Mouse (Mus musculus): ENCODE results near the gene Fbxo40. TPM values are rescaled to one million over a fixed set of nuclear protein-coding genes. Genes with fewer than 3 reads are reported as not detected.

Fbxo40 gene
- total and polyA plus RNA-seq, 3 experiments: 0.08 to 0.15 TPM; not detected in 1

DNA sequence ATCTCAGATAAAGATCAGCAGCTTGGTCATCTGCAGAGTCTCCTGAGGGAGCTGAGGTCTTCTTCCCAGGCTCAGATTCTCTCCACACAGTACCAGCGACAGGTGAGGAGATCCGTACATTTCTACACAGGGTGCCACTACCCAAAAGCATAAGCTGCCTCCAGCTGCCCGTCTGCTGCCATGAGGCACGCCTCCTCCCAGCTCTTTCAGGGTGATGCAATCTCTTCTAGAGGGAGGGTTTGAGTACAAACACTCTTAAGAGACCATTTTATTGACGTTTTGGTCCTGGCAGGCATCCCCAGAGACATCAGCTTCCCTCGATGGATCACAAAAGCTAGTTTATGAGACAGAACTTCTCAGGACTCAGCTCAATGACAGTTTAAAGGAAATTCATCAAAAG is 64.5 kb downstream of the Fbxo40 start:
- H3K9me3 ChIP-seq (replicated peaks; ENCODE audit: insufficient read depth, low read length): no peaks in the 10 kb centered on the region
- no peaks in the 10 kb centered on the region for H3K27me3 ChIP-seq (ENCODE audit: control insufficient read depth in 1 of 2, insufficient read depth in 2 of 2, low read length in 2 of 2)
- no peaks in the 10 kb centered on the region; a peak in 1 of 4 replicates for H3K36me3 ChIP-seq (ENCODE audit: control insufficient read depth in 1 of 2, insufficient read depth in 2 of 2, low read length in 2 of 2)
- H3K4me1 ChIP-seq (ENCODE audit: control insufficient read depth in 1 of 2, insufficient read depth in 2 of 2, low read length in 2 of 2): no peaks in the 10 kb centered on the region
- no peak overlapping the region for H3K27ac ChIP-seq (ENCODE audit: control insufficient read depth, low read depth, low read length)
- TF ChIP-seq NELFE (IDR thresholded peaks at IDR 0.05; ENCODE audit: low read depth, low read length): no peak
- TF ChIP-seq CTCF (IDR thresholded peaks at IDR 0.05 in 2 of 3, conservative IDR thresholded peaks at IDR 0.05 in 1 of 3; ENCODE audit: control insufficient read depth in 1 of 3, insufficient read depth in 1 of 3, low read depth in 2 of 3, low read length in 3 of 3, poor library complexity in 1 of 3, severe bottlenecking in 1 of 3): no peak
- TF ChIP-seq EP300 (IDR thresholded peaks at IDR 0.05; ENCODE audit: low read depth in 1 of 2, low read length in 2 of 2): no peak
- H3K4me3 ChIP-seq (ENCODE audit: control insufficient read depth in 1 of 2, insufficient read depth in 1 of 2, low read depth in 2 of 2, low read length in 2 of 2): no peak overlapping the region
- no peak overlapping the region for H3K9ac ChIP-seq (ENCODE audit: control insufficient read depth, low read depth, low read length, poor library complexity, severe bottlenecking)
- no peaks in the 10 kb centered on the region for H3K79me2 ChIP-seq (ENCODE audit: control insufficient read depth, insufficient read depth, low read length, poor library complexity)
- DNase-seq (ENCODE audit: low read depth, low spot score): no peak

DNA sequence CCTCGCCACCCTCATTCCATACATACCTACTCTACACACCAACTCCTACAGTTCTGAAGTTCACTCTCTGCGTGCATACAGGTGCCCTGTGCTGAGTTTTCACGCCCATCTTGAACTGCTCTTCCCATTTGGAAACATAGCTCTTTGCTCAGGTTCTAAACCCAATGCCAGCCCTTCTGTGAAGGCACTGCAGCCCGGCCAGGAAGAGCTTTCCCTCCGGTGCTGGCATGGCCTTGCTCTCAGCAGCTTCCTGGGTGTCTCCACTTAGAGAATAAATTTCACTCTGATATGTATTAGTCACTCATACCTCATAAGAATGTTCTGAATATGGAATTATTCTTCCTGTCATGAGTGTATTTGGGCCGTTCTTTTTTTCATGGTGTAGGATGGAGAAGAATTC is 64.9 kb downstream of the Fbxo40 start:
- TF ChIP-seq TAL1 (IDR thresholded peaks at IDR 0.05; ENCODE audit: low read length) (no peak), MEF2A (IDR thresholded peaks at IDR 0.05; ENCODE audit: extremely low read depth, insufficient replicate concordance, low read depth, low read length, poor library complexity, severe bottlenecking) (no peak), TCF12 (IDR thresholded peaks at IDR 0.05; ENCODE audit: low read depth, low read length) (no peak), NRF1 (IDR thresholded peaks at IDR 0.05; ENCODE audit: insufficient read depth, low read depth, low read length, poor library complexity, severe bottlenecking) (no peak), POLR2AphosphoS5 (IDR thresholded peaks at IDR 0.05; ENCODE audit: borderline replicate concordance, low read depth, low read length) (no peak), ELF1 (IDR thresholded peaks at IDR 0.05; ENCODE audit: low read depth, low read length) (no peak), ZKSCAN1 (IDR thresholded peaks at IDR 0.05; ENCODE audit: low read depth, low read length) (no peak), JUND (IDR thresholded peaks at IDR 0.05; ENCODE audit: low read depth, low read length) (no peak)
- Histone ChIP-seq H3K36me3 (ENCODE audit: control insufficient read depth in 1 of 2, insufficient read depth in 2 of 2, low read length in 2 of 2) (no peaks in the 10 kb centered on the region; a peak in 1 of 4 replicates), H3K4me3 (ENCODE audit: control insufficient read depth in 1 of 2, insufficient read depth in 1 of 2, low read depth in 2 of 2, low read length in 2 of 2) (no peak overlapping the region), H3K27ac (ENCODE audit: control insufficient read depth, low read depth, low read length) (no peak overlapping the region), H3K79me2 (ENCODE audit: control insufficient read depth, insufficient read depth, low read length, poor library complexity) (no peaks in the 10 kb centered on the region), H3K4me1 (ENCODE audit: control insufficient read depth in 1 of 2, insufficient read depth in 2 of 2, low read length in 2 of 2) (no peaks in the 10 kb centered on the region), H3K9ac (ENCODE audit: control insufficient read depth, low read depth, low read length, poor library complexity, severe bottlenecking) (no peak overlapping the region), H3K9me3 (replicated peaks; ENCODE audit: insufficient read depth, low read length) (no peaks in the 10 kb centered on the region), H3K27me3 (ENCODE audit: control insufficient read depth in 1 of 2, insufficient read depth in 2 of 2, low read length in 2 of 2) (no peaks in the 10 kb centered on the region)
- DNase-seq (ENCODE audit: low read depth, low spot score): no peak

DNA sequence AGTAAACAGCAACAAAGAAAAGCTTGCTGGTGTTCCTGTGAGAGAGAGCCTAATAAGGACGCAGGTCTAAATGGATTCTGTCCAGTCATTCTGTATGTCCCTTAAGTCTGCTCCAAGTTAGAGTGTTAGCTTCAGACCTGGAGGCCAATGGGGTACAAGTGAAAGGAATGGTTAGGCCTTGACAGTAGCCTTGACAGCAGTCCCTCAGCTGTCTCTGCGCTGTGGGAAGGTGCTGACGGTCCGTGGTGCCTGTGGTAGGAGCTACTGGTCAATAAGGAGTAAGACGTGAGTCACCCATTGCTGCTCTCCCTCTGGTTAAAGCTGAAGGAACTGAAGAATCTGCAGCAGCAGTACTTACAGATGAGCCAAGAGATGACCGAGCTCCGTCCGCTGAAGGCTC is 66.0 kb downstream of the Fbxo40 start:
- H3K27me3 ChIP-seq (ENCODE audit: control insufficient read depth in 1 of 2, insufficient read depth in 2 of 2, low read length in 2 of 2): no peaks in the 10 kb centered on the region
- H3K4me3 ChIP-seq (ENCODE audit: control insufficient read depth in 1 of 2, insufficient read depth in 1 of 2, low read depth in 2 of 2, low read length in 2 of 2): no peak overlapping the region
- no peak overlapping the region for H3K27ac ChIP-seq (ENCODE audit: control insufficient read depth, low read depth, low read length)
- peaks cover 0 to 2% of the 10 kb centered on the region in 2 experiments; a peak in 1 of 4 replicates for H3K36me3 ChIP-seq (ENCODE audit: control insufficient read depth in 1 of 2, insufficient read depth in 2 of 2, low read length in 2 of 2)
- no peaks in the 10 kb centered on the region for H3K79me2 ChIP-seq (ENCODE audit: control insufficient read depth, insufficient read depth, low read length, poor library complexity)
- TF ChIP-seq MYC (IDR thresholded peaks at IDR 0.05; ENCODE audit: low read depth, low read length): no peak
- TF ChIP-seq JUND (IDR thresholded peaks at IDR 0.05; ENCODE audit: low read depth, low read length): no peak
- no peak for TF ChIP-seq MAFK (IDR thresholded peaks at IDR 0.05; ENCODE audit: borderline replicate concordance, low read depth, low read length)
- no peak for TF ChIP-seq E2F4 (IDR thresholded peaks at IDR 0.05; ENCODE audit: borderline replicate concordance, low read depth, low read length)
- no peak for TF ChIP-seq ZC3H11A (IDR thresholded peaks at IDR 0.05; ENCODE audit: low read depth, low read length)
- no peak for TF ChIP-seq POLR2AphosphoS2 (IDR thresholded peaks at IDR 0.05; ENCODE audit: low read length)
- TF ChIP-seq ELF1 (IDR thresholded peaks at IDR 0.05; ENCODE audit: low read depth, low read length): no peak
- TF ChIP-seq SIN3A (IDR thresholded peaks at IDR 0.05; ENCODE audit: low read length): no peak
- H3K9me3 ChIP-seq (replicated peaks; ENCODE audit: insufficient read depth, low read length): no peaks in the 10 kb centered on the region
- no peak for DNase-seq (ENCODE audit: low read depth, low spot score)
- no peak overlapping the region for H3K9ac ChIP-seq (ENCODE audit: control insufficient read depth, low read depth, low read length, poor library complexity, severe bottlenecking)
- no peaks in the 10 kb centered on the region for H3K4me1 ChIP-seq (ENCODE audit: control insufficient read depth in 1 of 2, insufficient read depth in 2 of 2, low read length in 2 of 2)
